Mouse (Mus musculus): ENCODE measurements at regions not wholly inside any gene's neighbourhood (a gene's known extent, or its start where the extent isn't known, plus 50 kb on each side); places are given as distances from the start of the nearest gene placed in this dataset.

DNA sequence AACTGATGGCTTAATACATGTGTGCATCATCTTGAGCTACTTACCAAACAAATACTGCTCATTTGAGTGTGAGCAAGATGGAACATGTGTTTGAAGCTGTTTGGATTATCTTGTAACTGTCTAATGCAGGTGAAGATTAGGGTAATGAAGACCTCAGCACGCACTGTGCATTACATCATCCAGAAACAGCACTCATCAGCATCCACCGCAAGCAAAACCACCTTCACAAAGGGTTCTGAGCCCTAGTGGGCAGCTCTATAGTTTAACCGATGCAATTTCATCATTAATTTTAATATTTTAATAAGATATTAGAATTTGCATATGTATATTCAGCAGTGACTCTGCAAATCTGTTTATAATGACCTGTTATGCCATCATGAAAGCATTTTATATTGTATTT, 664.1 kb downstream of the Lrriq3 start:
- Histone ChIP-seq H3K4me2 (ENCODE audit: low read length) (no peak overlapping the region), H3K9ac (replicated peaks; ENCODE audit: low read depth, low read length) (no peak overlapping the region), H3K27ac (ENCODE audit: low read length) (no peak overlapping the region), H3K36me3 (ENCODE audit: control insufficient read depth, insufficient read depth) (no peaks in the 10 kb centered on the region), H3K9me3 (ENCODE audit: control insufficient read depth, low read length) (no peaks in the 10 kb centered on the region), H3K4me3 (replicated peaks; ENCODE audit: low read length) (no peak overlapping the region), H3K27me3 (replicated peaks; ENCODE audit: control insufficient read depth, insufficient read depth, low read length) (no peaks in the 10 kb centered on the region), H3K4me1 (replicated peaks; ENCODE audit: control insufficient read depth, insufficient read depth, low read length) (no peaks in the 10 kb centered on the region)
- ATAC-seq: no peak
- WGBS: 93% methylated on average over 3 of the region's 3 CpGs

GRCm38 (mm10) chr3:155776019-155776418, 682.8 kb downstream of the Lrriq3 start:
- H3K4me2 ChIP-seq (ENCODE audit: low read length): no peak overlapping the region
- no peaks in the 10 kb centered on the region for H3K9me3 ChIP-seq (ENCODE audit: control insufficient read depth, low read length)
- no peaks in the 10 kb centered on the region for H3K27me3 ChIP-seq (replicated peaks; ENCODE audit: control insufficient read depth, insufficient read depth, low read length)
- no peak overlapping the region for H3K4me3 ChIP-seq (replicated peaks; ENCODE audit: low read length)
- H3K27ac ChIP-seq (ENCODE audit: low read length): no peak overlapping the region
- 87% methylated on average over 1 of the region's 1 CpGs for WGBS
- H3K4me1 ChIP-seq (replicated peaks; ENCODE audit: control insufficient read depth, insufficient read depth, low read length): no peaks in the 10 kb centered on the region
- ATAC-seq: no peak
- no peak overlapping the region for H3K9ac ChIP-seq (replicated peaks; ENCODE audit: low read depth, low read length)
- H3K36me3 ChIP-seq (ENCODE audit: control insufficient read depth, insufficient read depth): no peaks in the 10 kb centered on the region

GRCm38 (mm10) chr3:155777025-155777424, 683.8 kb downstream of the Lrriq3 start:
- H3K9me3 ChIP-seq (ENCODE audit: control insufficient read depth, low read length): no peaks in the 10 kb centered on the region
- WGBS: 86% methylated on average over 1 of the region's 1 CpGs
- H3K9ac ChIP-seq (replicated peaks; ENCODE audit: low read depth, low read length): no peak overlapping the region
- no peaks in the 10 kb centered on the region for H3K27me3 ChIP-seq (replicated peaks; ENCODE audit: control insufficient read depth, insufficient read depth, low read length)
- H3K36me3 ChIP-seq (ENCODE audit: control insufficient read depth, insufficient read depth): no peaks in the 10 kb centered on the region
- H3K4me1 ChIP-seq (replicated peaks; ENCODE audit: control insufficient read depth, insufficient read depth, low read length): no peaks in the 10 kb centered on the region
- no peak overlapping the region for H3K4me3 ChIP-seq (replicated peaks; ENCODE audit: low read length)
- no peak overlapping the region for H3K4me2 ChIP-seq (ENCODE audit: low read length)
- ATAC-seq: no peak
- no peak overlapping the region for H3K27ac ChIP-seq (ENCODE audit: low read length)

GRCm38 (mm10) chr3:155815693-155816092, 722.5 kb downstream of the Lrriq3 start:
- H3K9ac ChIP-seq (replicated peaks; ENCODE audit: low read depth, low read length): no peak overlapping the region
- H3K4me2 ChIP-seq (ENCODE audit: low read length): no peak overlapping the region
- no peaks in the 10 kb centered on the region for H3K4me1 ChIP-seq (replicated peaks; ENCODE audit: control insufficient read depth, insufficient read depth, low read length)
- no peaks in the 10 kb centered on the region for H3K27me3 ChIP-seq (replicated peaks; ENCODE audit: control insufficient read depth, insufficient read depth, low read length)
- H3K4me3 ChIP-seq (replicated peaks; ENCODE audit: low read length): no peak overlapping the region
- no peaks in the 10 kb centered on the region for H3K36me3 ChIP-seq (ENCODE audit: control insufficient read depth, insufficient read depth)
- no peak for ATAC-seq
- H3K27ac ChIP-seq (ENCODE audit: low read length): no peak overlapping the region
- 65% methylated on average over 2 of the region's 2 CpGs for WGBS
- no peaks in the 10 kb centered on the region for H3K9me3 ChIP-seq (ENCODE audit: control insufficient read depth, low read length)

GRCm38 (mm10) chr3:155824863-155825262, 731.6 kb downstream of the Lrriq3 start:
- Histone ChIP-seq H3K27me3 (replicated peaks; ENCODE audit: control insufficient read depth, insufficient read depth, low read length) (no peaks in the 10 kb centered on the region), H3K27ac (ENCODE audit: low read length) (no peak overlapping the region), H3K9ac (replicated peaks; ENCODE audit: low read depth, low read length) (no peak overlapping the region), H3K4me2 (ENCODE audit: low read length) (no peak overlapping the region), H3K4me1 (replicated peaks; ENCODE audit: control insufficient read depth, insufficient read depth, low read length) (no peaks in the 10 kb centered on the region), H3K9me3 (ENCODE audit: control insufficient read depth, low read length) (no peaks in the 10 kb centered on the region), H3K36me3 (ENCODE audit: control insufficient read depth, insufficient read depth) (no peaks in the 10 kb centered on the region), H3K4me3 (replicated peaks; ENCODE audit: low read length) (no peak overlapping the region)
- WGBS: 95% methylated on average over 2 of the region's 2 CpGs
- ATAC-seq: no peak

- H3K4me3 ChIP-seq (replicated peaks; ENCODE audit: low read length): no peak overlapping the region
- H3K36me3 ChIP-seq (ENCODE audit: control insufficient read depth, insufficient read depth): no peaks in the 10 kb centered on the region
- H3K4me1 ChIP-seq (replicated peaks; ENCODE audit: control insufficient read depth, insufficient read depth, low read length): no peaks in the 10 kb centered on the region
- no peak overlapping the region for H3K27ac ChIP-seq (ENCODE audit: low read length)
- no peak overlapping the region for H3K9ac ChIP-seq (replicated peaks; ENCODE audit: low read depth, low read length)
- no peaks in the 10 kb centered on the region for H3K9me3 ChIP-seq (ENCODE audit: control insufficient read depth, low read length)
- no peak overlapping the region for H3K4me2 ChIP-seq (ENCODE audit: low read length)
- no peak for ATAC-seq
- no peaks in the 10 kb centered on the region for H3K27me3 ChIP-seq (replicated peaks; ENCODE audit: control insufficient read depth, insufficient read depth, low read length)
Measured at GRCm38 (mm10) chr3:155866286-155866685, 695.3 kb upstream of the Negr1 start.

- H3K4me3 ChIP-seq (replicated peaks; ENCODE audit: low read length): no peak overlapping the region
- H3K27ac ChIP-seq (ENCODE audit: low read length): no peak overlapping the region
- no peak overlapping the region for H3K4me2 ChIP-seq (ENCODE audit: low read length)
- WGBS: 95% methylated on average over 3 of the region's 3 CpGs
- no peak overlapping the region for H3K9ac ChIP-seq (replicated peaks; ENCODE audit: low read depth, low read length)
- no peaks in the 10 kb centered on the region for H3K9me3 ChIP-seq (ENCODE audit: control insufficient read depth, low read length)
- no peaks in the 10 kb centered on the region for H3K4me1 ChIP-seq (replicated peaks; ENCODE audit: control insufficient read depth, insufficient read depth, low read length)
- no peaks in the 10 kb centered on the region for H3K27me3 ChIP-seq (replicated peaks; ENCODE audit: control insufficient read depth, insufficient read depth, low read length)
- ATAC-seq: no peak
- H3K36me3 ChIP-seq (ENCODE audit: control insufficient read depth, insufficient read depth): no peaks in the 10 kb centered on the region
Measured at GRCm38 (mm10) chr3:155875696-155876095, 685.9 kb upstream of the Negr1 start.

GRCm38 (mm10) chr3:155878401-155878800, 683.2 kb upstream of the Negr1 start:
- no peak overlapping the region for H3K4me3 ChIP-seq (replicated peaks; ENCODE audit: low read length)
- peak; percentile 84 for ATAC-seq
- no peaks in the 10 kb centered on the region for H3K36me3 ChIP-seq (ENCODE audit: control insufficient read depth, insufficient read depth)
- no peaks in the 10 kb centered on the region for H3K4me1 ChIP-seq (replicated peaks; ENCODE audit: control insufficient read depth, insufficient read depth, low read length)
- 54% methylated on average over 2 of the region's 2 CpGs for WGBS
- H3K9me3 ChIP-seq (ENCODE audit: control insufficient read depth, low read length): no peaks in the 10 kb centered on the region
- H3K27me3 ChIP-seq (replicated peaks; ENCODE audit: control insufficient read depth, insufficient read depth, low read length): no peaks in the 10 kb centered on the region
- no peak overlapping the region for H3K9ac ChIP-seq (replicated peaks; ENCODE audit: low read depth, low read length)
- no peak overlapping the region for H3K4me2 ChIP-seq (ENCODE audit: low read length)
- no peak overlapping the region for H3K27ac ChIP-seq (ENCODE audit: low read length)

- Histone ChIP-seq H3K9me3 (ENCODE audit: control insufficient read depth, low read length) (no peaks in the 10 kb centered on the region), H3K27me3 (replicated peaks; ENCODE audit: control insufficient read depth, insufficient read depth, low read length) (no peaks in the 10 kb centered on the region), H3K36me3 (ENCODE audit: control insufficient read depth, insufficient read depth) (no peaks in the 10 kb centered on the region), H3K4me1 (replicated peaks; ENCODE audit: control insufficient read depth, insufficient read depth, low read length) (no peaks in the 10 kb centered on the region), H3K27ac (ENCODE audit: low read length) (no peak overlapping the region), H3K4me3 (replicated peaks; ENCODE audit: low read length) (no peak overlapping the region), H3K9ac (replicated peaks; ENCODE audit: low read depth, low read length) (no peak overlapping the region), H3K4me2 (ENCODE audit: low read length) (no peak overlapping the region)
- no peak for ATAC-seq
- WGBS: 71% methylated on average over 4 of the region's 4 CpGs
Measured at GRCm38 (mm10) chr3:155880722-155881121, 680.9 kb upstream of the Negr1 start.

DNA sequence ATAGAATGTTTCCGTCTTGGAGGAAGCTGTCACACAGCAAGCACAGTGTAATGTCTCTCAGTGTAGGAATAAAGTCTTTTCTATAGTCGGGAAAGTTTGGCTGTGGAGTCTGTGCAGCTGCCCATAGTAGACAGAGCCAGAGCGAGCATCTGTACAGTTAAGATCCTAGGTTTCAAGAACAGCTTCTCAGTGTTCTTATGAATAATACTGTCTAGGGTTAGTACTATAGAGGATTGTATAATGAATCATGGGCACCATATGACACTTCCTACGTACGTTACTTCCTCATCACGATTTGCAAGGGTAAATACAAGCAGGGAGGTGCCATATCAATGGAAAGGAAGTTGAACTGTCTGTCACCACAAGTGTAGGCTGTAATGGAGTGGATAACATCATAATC, 645.6 kb upstream of the Negr1 start:
- Histone ChIP-seq H3K9me3 (ENCODE audit: control insufficient read depth, low read length) (no peaks in the 10 kb centered on the region), H3K9ac (replicated peaks; ENCODE audit: low read depth, low read length) (no peak overlapping the region), H3K27me3 (replicated peaks; ENCODE audit: control insufficient read depth, insufficient read depth, low read length) (no peaks in the 10 kb centered on the region), H3K4me3 (replicated peaks; ENCODE audit: low read length) (no peak overlapping the region), H3K4me2 (ENCODE audit: low read length) (no peak overlapping the region), H3K4me1 (replicated peaks; ENCODE audit: control insufficient read depth, insufficient read depth, low read length) (no peaks in the 10 kb centered on the region), H3K27ac (ENCODE audit: low read length) (no peak overlapping the region), H3K36me3 (ENCODE audit: control insufficient read depth, insufficient read depth) (no peaks in the 10 kb centered on the region)
- ATAC-seq: no peak
- WGBS: 84% methylated on average over 6 of the region's 6 CpGs
